Mouse (Mus musculus) cortical plate, adult 2 months (tissue): ENCODE measurements around the gene Ddx54.

ENCODE experiments used
- CTCF ChIP-seq: fragments of 200-500 bp; IDR thresholded peaks from 2 replicates; pipeline ENCODE4 v1.5.1; 2011; ENCODE audit warnings: mild to moderate bottlenecking, control low read depth, low read length; ENCODE audit not compliant: insufficient read depth; ENCODE audit errors: extremely low read depth
- POLR2A ChIP-seq: fragments of 200-500 bp; IDR thresholded peaks from 2 replicates; pipeline ENCODE4 v1.6.1; 2011; ENCODE audit warnings: mild to moderate bottlenecking, low read length, control low read depth; ENCODE audit not compliant: insufficient read depth; ENCODE audit errors: extremely low read depth

- TF ChIP-seq CTCF = no peak
- no peak for TF ChIP-seq POLR2A
Observed at GRCm38 (mm10) chr5:120569791-120570190, 42.7 kb upstream of the Ddx54 start.
